22 mouse cellular contexts compared by ENCODE assay signal in the genomic region with DNA sequence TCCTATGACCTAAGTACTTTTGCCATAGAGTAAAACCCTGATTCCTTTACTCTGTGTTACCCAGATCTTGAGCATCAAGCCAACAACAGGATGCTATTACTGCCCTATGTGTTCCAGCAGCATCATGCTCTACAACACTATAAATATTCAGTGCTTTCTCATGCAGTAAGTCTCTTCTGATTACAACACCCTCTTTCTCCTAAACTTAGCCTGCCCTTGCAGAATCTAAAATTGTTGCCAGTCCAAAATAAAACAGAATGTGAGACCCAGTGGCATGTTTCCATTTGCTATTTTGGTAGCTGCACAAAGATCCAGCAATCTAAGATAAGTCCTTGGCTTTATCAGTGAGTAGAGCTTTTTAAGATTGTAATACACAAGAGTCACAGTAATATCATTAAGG.
DNase-seq lines count a peak whose midpoint lies in the region; ATAC-seq and TF ChIP-seq lines count a peak whose summit lies in the region.
"Had no signal": no experiment of that assay in that cellular context is flagged by ENCODE, and none has a peak within 500 bp of the region (broad histone marks: within the 10 kb centered on the region; RNA-seq: fewer than 3 reads in every experiment).

No protein-coding gene starts in this region.

- no peak overlapping the region for H3K4me3 ChIP-seq in gastrocnemius, adult 2 months
- no peak overlapping the region for H3K4me3 ChIP-seq in intestine, embryonic 15.5 days (replicated peaks)
- H3K4me3 ChIP-seq: embryonic facial prominence, embryonic 10.5 days; forebrain, embryonic 12.5 days; heart, embryonic 15.5 days; layer of hippocampus, adult 2 months; lung, embryonic 15.5 days; neural tube, embryonic 15.5 days; stomach, embryonic 15.5 days had no signal

- no peak for TF ChIP-seq CTCF in gastrocnemius, adult 2 months (IDR thresholded peaks at IDR 0.05)

- H3K36me3 ChIP-seq in intestine, embryonic 15.5 days: no peaks in the 10 kb centered on the region
- H3K36me3 ChIP-seq: embryonic facial prominence, embryonic 10.5 days; forebrain, embryonic 12.5 days; heart, embryonic 15.5 days; lung, embryonic 15.5 days; neural tube, embryonic 15.5 days; stomach, embryonic 15.5 days had no signal

- no peaks in the 10 kb centered on the region for H3K9me3 ChIP-seq in intestine, embryonic 15.5 days
- H3K9me3 ChIP-seq: embryonic facial prominence, embryonic 10.5 days; forebrain, embryonic 12.5 days; heart, embryonic 15.5 days; lung, embryonic 15.5 days; neural tube, embryonic 15.5 days; stomach, embryonic 15.5 days had no signal

- no peaks in the 10 kb centered on the region for H3K27me3 ChIP-seq in intestine, embryonic 15.5 days (replicated peaks)
- H3K27me3 ChIP-seq: forebrain, embryonic 12.5 days; heart, embryonic 15.5 days; lung, embryonic 15.5 days; neural tube, embryonic 15.5 days; stomach, embryonic 15.5 days had no signal

- DNase-seq in gastrocnemius, adult 2 months: no peak
- DNase-seq in gastrocnemius, postnatal 4 days (ENCODE audit: low spot score in 2 of 2): no peak
- DNase-seq in layer of hippocampus, adult 9-11 months: peak; percentile 2
- no peak for DNase-seq in layer of hippocampus, adult 11-12 months (ENCODE audit: low spot score)
- DNase-seq in brain, adult 2 months (ENCODE audit: low read depth, low spot score): peak; percentile 80
- DNase-seq in left cerebral cortex, postnatal 25 days (ENCODE audit: low spot score in 2 of 2): peak; percentile 11 to 88
- DNase-seq in ovary, postnatal 36 days (ENCODE audit: low spot score): no peak
- DNase-seq: B cell, adult 2 months; cerebellum, adult 8-10 months; kidney, adult 18-20 months; kidney, postnatal 10 days; lung, postnatal 4 days had no signal

- H3K9ac ChIP-seq in intestine, embryonic 15.5 days: no peak overlapping the region
- H3K9ac ChIP-seq: forebrain, embryonic 12.5 days; heart, embryonic 15.5 days; liver, embryonic 14.5 days; lung, embryonic 15.5 days; neural tube, embryonic 15.5 days; stomach, embryonic 15.5 days had no signal

- intact Hi-C loops in gastrocnemius, adult 2 months (cut with DNase I): no loop called here
- intact Hi-C loops in left cerebral cortex, postnatal 25 days (cut with DNase I): no loop called here

- peak overlapping the region; percentile 62; the same call in 1 of the 2 replicates for H3K27ac ChIP-seq in gastrocnemius, adult 2 months
- H3K27ac ChIP-seq in intestine, embryonic 15.5 days: no peak overlapping the region
- H3K27ac ChIP-seq: embryonic facial prominence, embryonic 10.5 days; forebrain, embryonic 12.5 days; heart, embryonic 15.5 days; layer of hippocampus, adult 2 months; liver, embryonic 14.5 days; lung, embryonic 15.5 days; neural tube, embryonic 15.5 days; stomach, embryonic 15.5 days had no signal

- ATAC-seq in intestine, embryonic 15.5 days: no peak
- ATAC-seq: midbrain, embryonic 16.5 days had no signal

- no peak overlapping the region for H3K4me2 ChIP-seq in intestine, embryonic 15.5 days (replicated peaks)
- H3K4me2 ChIP-seq: forebrain, embryonic 12.5 days; heart, embryonic 15.5 days; lung, embryonic 15.5 days; neural tube, embryonic 15.5 days; stomach, embryonic 15.5 days had no signal

- no peaks in the 10 kb centered on the region for H3K4me1 ChIP-seq in intestine, embryonic 15.5 days (replicated peaks)
- H3K4me1 ChIP-seq: embryonic facial prominence, embryonic 10.5 days; forebrain, embryonic 12.5 days; lung, embryonic 15.5 days; neural tube, embryonic 15.5 days; stomach, embryonic 15.5 days had no signal

Comparison
In these comparisons a context has a peak if more than half of its experiments do, and no peak if none do; other contexts are left out.
1. DNase-seq: peak in layer of hippocampus, adult 9-11 months (single experiment), brain, adult 2 months (single experiment) and left cerebral cortex, postnatal 25 days (2 of 2); none in gastrocnemius, adult 2 months (single experiment), gastrocnemius, postnatal 4 days (0 of 2), layer of hippocampus, adult 11-12 months (single experiment) and ovary, postnatal 36 days (single experiment).